19 mouse cellular contexts compared by ENCODE assay signal in the genomic region with DNA sequence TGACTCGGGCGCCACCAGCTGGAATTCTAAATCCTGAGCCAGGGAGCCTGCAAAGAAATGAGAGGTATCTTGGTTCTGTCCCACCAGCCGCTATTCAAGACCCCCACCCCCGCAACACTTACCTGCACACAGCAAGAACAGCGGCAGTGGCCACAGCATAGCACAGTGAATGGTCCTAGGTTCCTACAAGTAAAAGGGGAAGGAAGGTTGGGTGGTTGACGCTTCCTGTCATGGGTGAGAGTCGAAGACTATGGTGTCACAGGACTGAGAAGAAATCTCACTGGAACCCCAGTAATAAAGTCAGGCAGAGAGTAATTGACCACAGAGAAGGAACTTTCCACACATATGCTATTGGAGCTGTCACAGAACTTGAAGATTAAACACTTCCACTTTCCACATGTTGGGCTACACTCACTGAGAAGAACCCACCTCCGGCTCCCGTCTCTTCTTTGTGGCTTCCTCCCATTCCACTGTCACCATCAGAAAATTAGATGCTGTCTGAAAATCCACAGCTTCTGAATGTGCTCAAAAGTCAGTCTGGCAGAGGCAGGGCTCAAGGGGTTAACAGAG. TPM values are rescaled to one million over a fixed set of nuclear protein-coding genes. Genes with fewer than 3 reads are reported as not detected.
DNase-seq lines count a peak whose midpoint lies in the region; ATAC-seq and TF ChIP-seq lines count a peak whose summit lies in the region.
"Had no signal": no experiment of that assay in that cellular context is flagged by ENCODE, and none has a peak within 500 bp of the region (broad histone marks: within the 10 kb centered on the region; RNA-seq: fewer than 3 reads in every experiment).

No protein-coding gene starts in this region.

- peak overlapping the region; percentile 46 for H3K4me3 ChIP-seq in gastrocnemius, adult 2 months
- 0 out of 4 replicates have a peak overlapping the region, but pooled peaks of 1 of the 2 experiments have one; percentile 11 for H3K4me3 ChIP-seq in liver, embryonic 14.5 days (ENCODE audit: insufficient read depth in 1 of 2, low read depth in 2 of 2, low read length in 2 of 2)
- H3K4me3 ChIP-seq in liver, embryonic 11.5 days (ENCODE audit: low read depth, low read length): no peak overlapping the region
- H3K4me3 ChIP-seq in liver, postnatal 0 days (ENCODE audit: low read depth, low read length): peak overlapping the region; percentile 34
- H3K4me3 ChIP-seq: embryonic facial prominence, embryonic 13.5 days; hindbrain, embryonic 12.5 days; limb, embryonic 15.5 days; midbrain, embryonic 12.5 days had no signal

- H3K36me3 ChIP-seq in liver, embryonic 14.5 days (replicated peaks; ENCODE audit: control insufficient read depth, insufficient read depth, low read depth): no peaks in the 10 kb centered on the region
- no peaks in the 10 kb centered on the region for H3K36me3 ChIP-seq in liver, embryonic 11.5 days (ENCODE audit: control insufficient read depth, insufficient read depth, low read length)
- H3K36me3 ChIP-seq in liver, postnatal 0 days (replicated peaks; ENCODE audit: insufficient read depth, low read length): no peaks in the 10 kb centered on the region; the same call in 1 of the 2 replicates
- H3K36me3 ChIP-seq: embryonic facial prominence, embryonic 13.5 days; hindbrain, embryonic 12.5 days; limb, embryonic 15.5 days; midbrain, embryonic 12.5 days had no signal

- no peaks in the 10 kb centered on the region for H3K4me1 ChIP-seq in liver, embryonic 14.5 days (replicated peaks; ENCODE audit: control insufficient read depth in 2 of 2, insufficient read depth in 2 of 2, low read length in 1 of 2)
- no peaks in the 10 kb centered on the region for H3K4me1 ChIP-seq in liver, embryonic 11.5 days (replicated peaks; ENCODE audit: control insufficient read depth, insufficient read depth, low read length)
- no peaks in the 10 kb centered on the region for H3K4me1 ChIP-seq in liver, postnatal 0 days (ENCODE audit: insufficient read depth)
- H3K4me1 ChIP-seq: embryonic facial prominence, embryonic 13.5 days; hindbrain, embryonic 12.5 days; limb, embryonic 15.5 days; midbrain, embryonic 12.5 days had no signal

- WGBS in liver, embryonic 14.5 days (ENCODE audit: insufficient replicate concordance): 19% methylated on average over 9 of the region's 9 CpGs
- WGBS in liver, embryonic 11.5 days: 54% methylated on average over 9 of the region's 9 CpGs
- 39% methylated on average over 9 of the region's 9 CpGs for WGBS in liver, postnatal 0 days (ENCODE audit: insufficient replicate concordance)

- intact Hi-C loops in gastrocnemius, adult 2 months (cut with DNase I): no loop called here
- intact Hi-C loops in gastrocnemius, postnatal 36 days (cut with DNase I): no loop called here

- H3K9me3 ChIP-seq in liver, embryonic 14.5 days (ENCODE audit: control insufficient read depth, low read length): no peaks in the 10 kb centered on the region
- no peaks in the 10 kb centered on the region for H3K9me3 ChIP-seq in liver, embryonic 11.5 days (ENCODE audit: control insufficient read depth, low read length)
- H3K9me3 ChIP-seq in liver, postnatal 0 days (ENCODE audit: low read length): no peaks in the 10 kb centered on the region
- H3K9me3 ChIP-seq: embryonic facial prominence, embryonic 13.5 days; hindbrain, embryonic 12.5 days; limb, embryonic 15.5 days; midbrain, embryonic 12.5 days had no signal

- peak overlapping the region; percentile 20; the same call in 1 of the 2 replicates for H3K27ac ChIP-seq in gastrocnemius, adult 2 months
- H3K27ac ChIP-seq in liver, embryonic 14.5 days: no peak overlapping the region
- no peak overlapping the region for H3K27ac ChIP-seq in liver, embryonic 11.5 days (ENCODE audit: low read depth, low read length)
- peak overlapping the region; percentile 71 for H3K27ac ChIP-seq in liver, postnatal 0 days (ENCODE audit: low read depth)
- H3K27ac ChIP-seq: embryonic facial prominence, embryonic 13.5 days; hindbrain, embryonic 12.5 days; limb, embryonic 15.5 days; midbrain, embryonic 12.5 days had no signal

- no peak overlapping the region for H3K9ac ChIP-seq in liver, embryonic 14.5 days (replicated peaks)
- no peak overlapping the region for H3K9ac ChIP-seq in liver, embryonic 11.5 days (ENCODE audit: low read depth, low read length)
- H3K9ac ChIP-seq in liver, postnatal 0 days (replicated peaks): no peak overlapping the region
- H3K9ac ChIP-seq: embryonic facial prominence, embryonic 13.5 days; hindbrain, embryonic 12.5 days; limb, embryonic 15.5 days; midbrain, embryonic 12.5 days had no signal

- peak; percentile 33; the same call in 1 of the 2 replicates for ATAC-seq in liver, embryonic 14.5 days (ENCODE audit: insufficient read depth)
- ATAC-seq in liver, embryonic 11.5 days (replicated peaks; ENCODE audit: low FRiP score): no peak
- ATAC-seq in liver, postnatal 0 days: peak; percentile 65
- peak; percentile 71 for ATAC-seq in neutrophil, adult 5-6 weeks (ENCODE audit: extremely low read depth, insufficient number of reproducible peaks, low FRiP score, poor library complexity, severe bottlenecking)
- ATAC-seq: intestine, embryonic 16.5 days had no signal

- TF ChIP-seq EP300 in liver, embryonic 14.5 days (IDR thresholded peaks at IDR 0.05; ENCODE audit: low read depth): no peak
- TF ChIP-seq EP300 in liver, postnatal 0 days (IDR thresholded peaks at IDR 0.05; ENCODE audit: low read depth): no peak

- TF ChIP-seq CTCF in gastrocnemius, adult 2 months (IDR thresholded peaks at IDR 0.05): no peak
- TF ChIP-seq CTCF in liver, embryonic 14.5 days (IDR thresholded peaks at IDR 0.05; ENCODE audit: low read depth): no peak
- no peak for TF ChIP-seq CTCF in liver, postnatal 0 days (IDR thresholded peaks at IDR 0.05; ENCODE audit: low read depth)

- no peak for DNase-seq in gastrocnemius, adult 2 months
- DNase-seq in gastrocnemius, postnatal 36 days: no peak
- peak in 1 of 3 experiments; percentile 12 for DNase-seq in liver, embryonic 14.5 days (ENCODE audit: low read depth in 3 of 3, low spot score in 3 of 3)
- DNase-seq in liver, embryonic 11.5 days (ENCODE audit: low spot score): no peak
- peak; percentile 21 for DNase-seq in liver, postnatal 0 days
- no peak for DNase-seq in cerebellum, adult 8-10 months
- no peak for DNase-seq in thymus, postnatal 10 days (ENCODE audit: low spot score in 2 of 2)
- DNase-seq: adrenal gland, adult 2 months; kidney, postnatal 4 days had no signal

- H3K27me3 ChIP-seq in liver, embryonic 14.5 days (ENCODE audit: control insufficient read depth, insufficient read depth, low read length): no peaks in the 10 kb centered on the region
- H3K27me3 ChIP-seq in liver, embryonic 11.5 days (replicated peaks; ENCODE audit: control insufficient read depth, insufficient read depth, low read length): no peaks in the 10 kb centered on the region
- H3K27me3 ChIP-seq in liver, postnatal 0 days (ENCODE audit: insufficient read depth, low read length): no peaks in the 10 kb centered on the region
- H3K27me3 ChIP-seq: embryonic facial prominence, embryonic 13.5 days; hindbrain, embryonic 12.5 days; limb, embryonic 15.5 days; midbrain, embryonic 12.5 days had no signal

- H3K4me2 ChIP-seq in liver, embryonic 14.5 days (ENCODE audit: low read depth): no peak overlapping the region
- no peak overlapping the region for H3K4me2 ChIP-seq in liver, embryonic 11.5 days
- peak overlapping the region; percentile 16; the same call in 1 of the 2 replicates for H3K4me2 ChIP-seq in liver, postnatal 0 days (ENCODE audit: low read depth, low read length)
- H3K4me2 ChIP-seq: embryonic facial prominence, embryonic 13.5 days; heart, embryonic 11.5 days; hindbrain, embryonic 12.5 days; limb, embryonic 15.5 days; midbrain, embryonic 12.5 days had no signal

RNA-seq across cellular contexts. Expression of gene Cd33, which starts 11.2 kb away (rescaled TPM):
- total RNA-seq in gastrocnemius, adult 2 months (2021): 1 to 10 TPM; 1.4 TPM
- under 1 TPM; 0.62 to 0.82 TPM for total RNA-seq in gastrocnemius, postnatal 36 days (2021)
- polyA plus RNA-seq in liver, embryonic 14.5 days (2012; rRNA removed): 0.95 and 1.4 TPM in 2 replicates
- polyA plus RNA-seq in liver, embryonic 14.5 days (2014; fragmentation: Nextera tagmentation; extraction: Ambion mirVana): 1.5 and 1.9 TPM in 2 replicates
- 1.3 and 1.6 TPM in 2 replicates for polyA plus RNA-seq in liver, embryonic 11.5 days (2014; fragmentation: Nextera tagmentation; extraction: Ambion mirVana)
- 3.9 and 5.1 TPM in 2 replicates for polyA plus RNA-seq in liver, postnatal 0 days (2015; fragmentation: Nextera tagmentation; extraction: Ambion mirVana)
- 246 and 256 TPM in 2 replicates for total RNA-seq in neutrophil, adult 5-6 weeks (2017)

RNA-seq across cellular contexts. Expression of gene 4931406B18Rik, which starts 27.3 kb away (rescaled TPM):
- total RNA-seq in gastrocnemius, adult 2 months (2021): not detected
- total RNA-seq in gastrocnemius, postnatal 36 days (2021): not detected
- not detected in 2 replicates for polyA plus RNA-seq in liver, embryonic 14.5 days (2012; rRNA removed)
- not detected in 2 replicates for polyA plus RNA-seq in liver, embryonic 14.5 days (2014; fragmentation: Nextera tagmentation; extraction: Ambion mirVana)
- polyA plus RNA-seq in liver, embryonic 11.5 days (2014; fragmentation: Nextera tagmentation; extraction: Ambion mirVana): not detected in 2 replicates
- not detected in 2 replicates for polyA plus RNA-seq in liver, postnatal 0 days (2015; fragmentation: Nextera tagmentation; extraction: Ambion mirVana)
- 1.9 and 2.1 TPM in 2 replicates for total RNA-seq in neutrophil, adult 5-6 weeks (2017)
- total RNA-seq: adrenal gland, adult 2 months had no signal
- polyA plus RNA-seq: adrenal gland, adult 2 months; embryonic facial prominence, embryonic 13.5 days; forebrain, embryonic 11.5 days; heart, embryonic 11.5 days; hindbrain, embryonic 12.5 days; intestine, embryonic 16.5 days; limb, embryonic 15.5 days; midbrain, embryonic 12.5 days; neural tube, embryonic 11.5 days; urinary bladder, adult 2 months had no signal

RNA-seq across cellular contexts. Expression of gene Zfp658, which starts 29.0 kb away (rescaled TPM):
- total RNA-seq in gastrocnemius, adult 2 months (2021): under 1 TPM; 0.36 to 0.43 TPM
- under 1 TPM; 0.26 to 0.52 TPM for total RNA-seq in gastrocnemius, postnatal 36 days (2021)
- polyA plus RNA-seq in liver, embryonic 14.5 days (2012; rRNA removed): 0.18 and 0.33 TPM in 2 replicates
- polyA plus RNA-seq in liver, embryonic 14.5 days (2014; fragmentation: Nextera tagmentation; extraction: Ambion mirVana): 0.15 and 0.25 TPM in 2 replicates
- polyA plus RNA-seq in liver, embryonic 11.5 days (2014; fragmentation: Nextera tagmentation; extraction: Ambion mirVana): 0.97 and 1.1 TPM in 2 replicates
- 0.14 and 0.26 TPM in 2 replicates for polyA plus RNA-seq in liver, postnatal 0 days (2015; fragmentation: Nextera tagmentation; extraction: Ambion mirVana)
- total RNA-seq in neutrophil, adult 5-6 weeks (2017): 3.3 and 3.7 TPM in 2 replicates

RNA-seq across cellular contexts. Expression of gene Iglon5, which starts 43.1 kb away (rescaled TPM):
- under 1 TPM; 0.20 to 0.28 TPM for total RNA-seq in gastrocnemius, adult 2 months (2021)
- under 1 TPM; 0.23 to 0.27 TPM for total RNA-seq in gastrocnemius, postnatal 36 days (2021)
- polyA plus RNA-seq in liver, embryonic 14.5 days (2012; rRNA removed): 0.07 and 0.12 TPM in 2 replicates
- polyA plus RNA-seq in liver, embryonic 14.5 days (2014; fragmentation: Nextera tagmentation; extraction: Ambion mirVana): not detected in 2 replicates
- 0.16 and 0.25 TPM in 2 replicates for polyA plus RNA-seq in liver, embryonic 11.5 days (2014; fragmentation: Nextera tagmentation; extraction: Ambion mirVana)
- polyA plus RNA-seq in liver, postnatal 0 days (2015; fragmentation: Nextera tagmentation; extraction: Ambion mirVana): not detected in 2 replicates
- total RNA-seq in neutrophil, adult 5-6 weeks (2017): not detected in 2 replicates

RNA-seq across cellular contexts. Expression of gene Zfp719, which starts 46.4 kb away (rescaled TPM):
- total RNA-seq in gastrocnemius, adult 2 months (2021): 1 to 10 TPM; 3.1 to 4.9 TPM
- 1 to 10 TPM; 3.0 to 4.4 TPM for total RNA-seq in gastrocnemius, postnatal 36 days (2021)
- polyA plus RNA-seq in liver, embryonic 14.5 days (2012; rRNA removed): 0.56 and 0.87 TPM in 2 replicates
- polyA plus RNA-seq in liver, embryonic 14.5 days (2014; fragmentation: Nextera tagmentation; extraction: Ambion mirVana): 1.6 and 1.7 TPM in 2 replicates
- 7.0 and 9.1 TPM in 2 replicates for polyA plus RNA-seq in liver, embryonic 11.5 days (2014; fragmentation: Nextera tagmentation; extraction: Ambion mirVana)
- polyA plus RNA-seq in liver, postnatal 0 days (2015; fragmentation: Nextera tagmentation; extraction: Ambion mirVana): 1.3 TPM in 2 replicates
- 9.1 and 9.7 TPM in 2 replicates for total RNA-seq in neutrophil, adult 5-6 weeks (2017)

Comparison
In these comparisons a context has a peak if more than half of its experiments do, and no peak if none do; other contexts are left out.
1. H3K27ac ChIP-seq: peak in gastrocnemius, adult 2 months (single experiment) and liver, postnatal 0 days (single experiment); none in liver, embryonic 14.5 days (single experiment) and liver, embryonic 11.5 days (single experiment).
2. RNA of gene Cd33, which starts 11.2 kb away (total RNA-seq): 246 to 256 TPM in neutrophil, adult 5-6 weeks; 1.4 TPM in gastrocnemius, adult 2 months and 0.62 to 0.82 TPM in gastrocnemius, postnatal 36 days; every median in the first group is over 100 times any median in the second.